Mouse (Mus musculus) hindbrain, embryonic 13.5 days (tissue): Measurements from ENCODE around the gene Tmem189. TPM values are rescaled to one million over a fixed set of nuclear protein-coding genes. Genes with fewer than 3 reads are reported as not detected.

ENCODE experiments used
- ATAC-seq: fragments of 200-750 bp; cut with Nextera tagmentation; 2 replicates; pipeline ENCODE4 v1.8.0; 2017; ENCODE audit warnings: moderate TSS enrichment; ENCODE audit not compliant: low FRiP score
- H3K27ac ChIP-seq: fragments of 300-500 bp; sonication (generic); 2 replicates; pipeline ENCODE4 v1.5.1; 2015; ENCODE audit warnings: inconsistent platforms, mild to moderate bottlenecking, moderate library complexity
- H3K27me3 ChIP-seq: fragments of 300-500 bp; sonication (generic); 2 replicates; pipeline ENCODE4 v1.6.1; 2015; ENCODE audit warnings: mild to moderate bottlenecking, inconsistent platforms
- H3K36me3 ChIP-seq: fragments of 300-500 bp; sonication (generic); 2 replicates; pipeline ENCODE4 v1.6.1; 2015; ENCODE audit warnings: mild to moderate bottlenecking, inconsistent platforms
- H3K4me1 ChIP-seq: fragments of 300-500 bp; sonication (generic); replicated peaks from 2 replicates; pipeline ENCODE4 v1.6.1; 2015; ENCODE audit warnings: inconsistent platforms
- H3K4me2 ChIP-seq: fragments of 300-500 bp; sonication (generic); 2 replicates; pipeline ENCODE4 v1.6.1; 2015; ENCODE audit warnings: inconsistent platforms, mild to moderate bottlenecking, moderate library complexity
- H3K4me3 ChIP-seq: fragments of 300-500 bp; sonication (generic); 2 replicates; pipeline ENCODE4 v1.5.1; 2015; ENCODE audit warnings: mild to moderate bottlenecking, inconsistent platforms
- H3K9ac ChIP-seq: fragments of 300-500 bp; sonication (generic); 2 replicates; pipeline ENCODE4 v1.6.1; 2015; ENCODE audit warnings: mild to moderate bottlenecking, inconsistent platforms
- H3K9me3 ChIP-seq: fragments of 300-500 bp; sonication (generic); 2 replicates; pipeline ENCODE4 v1.6.1; 2016; ENCODE audit warnings: inconsistent platforms
- WGBS: fragments of 180-500 bp; shearing (Covaris S2); methylation state at CpG from one replicate; pipeline ENCODE4 v1.1.7; 2015; 5-methylcytosine and 5-hydroxymethylcytosine counted together
- polyA plus RNA-seq: library from polyadenylated mRNA; unstranded; fragments of >200 nt; fragmentation: Nextera tagmentation; extraction: Ambion mirVana; gene quantifications from 2 replicates; pipeline ENCODE4 v1.2.1, GENCODE M21; 2015

The Tmem189 gene
- polyA plus RNA-seq, 1 experiment from 2014 or later = 33.5 TPM

DNA sequence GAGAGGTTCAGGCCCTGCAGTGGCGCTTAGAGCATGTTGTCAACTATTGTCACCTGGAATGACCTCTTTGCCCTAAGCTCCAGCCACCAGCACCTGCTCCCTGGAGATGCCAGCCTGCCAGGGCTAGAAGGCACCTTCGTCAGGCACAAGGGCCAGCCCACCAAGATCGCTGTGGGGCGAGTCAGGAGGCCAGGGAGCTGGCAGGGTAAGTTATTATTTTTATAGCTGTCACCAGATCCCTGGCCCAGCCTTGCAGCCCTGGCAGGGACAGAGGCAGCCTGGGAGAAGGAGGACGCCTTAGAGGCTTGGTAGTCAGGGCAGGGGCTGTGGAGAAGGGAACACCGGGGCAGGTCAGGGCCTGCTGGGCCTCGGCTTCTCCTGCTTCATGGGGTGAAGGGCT, 6.5 kb upstream of the Tmem189 start:
- no peak for ATAC-seq
- no peaks in the 10 kb centered on the region for H3K36me3 ChIP-seq
- no peaks in the 10 kb centered on the region for H3K4me1 ChIP-seq
- H3K27ac ChIP-seq = no peak overlapping the region
- H3K27me3 ChIP-seq = peaks cover 24% of the 10 kb centered on the region
- H3K4me3 ChIP-seq = no peak overlapping the region
- 0 out of 2 replicates have a peak, but pooled peaks cover 8% of the 10 kb centered on the region for H3K9me3 ChIP-seq
- no peak overlapping the region for H3K4me2 ChIP-seq
- WGBS = 83% methylated on average over 7 of the region's 7 CpGs
- H3K9ac ChIP-seq = no peak overlapping the region

DNA sequence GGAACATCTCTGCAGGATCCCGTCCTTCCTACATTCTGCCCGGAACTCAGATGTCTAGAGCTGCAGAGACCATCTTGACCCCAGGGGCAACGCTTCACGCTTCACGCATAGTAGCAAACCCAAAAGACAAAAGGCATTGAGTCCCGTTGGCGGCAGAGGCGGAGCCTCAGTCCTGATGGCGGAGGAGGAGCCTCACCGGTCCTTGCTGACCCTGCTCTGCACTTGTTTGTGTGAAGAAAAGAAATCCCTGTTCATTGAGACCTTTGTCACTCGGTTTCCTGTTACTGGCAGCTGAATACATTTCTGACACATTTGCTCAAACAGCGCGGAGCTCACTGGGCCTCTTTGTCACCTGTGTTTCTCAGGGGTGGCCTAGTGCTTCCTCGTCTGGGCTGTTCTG, 5.9 kb upstream of the Tmem189 start:
- H3K27me3 ChIP-seq = peaks cover 30% of the 10 kb centered on the region

DNA sequence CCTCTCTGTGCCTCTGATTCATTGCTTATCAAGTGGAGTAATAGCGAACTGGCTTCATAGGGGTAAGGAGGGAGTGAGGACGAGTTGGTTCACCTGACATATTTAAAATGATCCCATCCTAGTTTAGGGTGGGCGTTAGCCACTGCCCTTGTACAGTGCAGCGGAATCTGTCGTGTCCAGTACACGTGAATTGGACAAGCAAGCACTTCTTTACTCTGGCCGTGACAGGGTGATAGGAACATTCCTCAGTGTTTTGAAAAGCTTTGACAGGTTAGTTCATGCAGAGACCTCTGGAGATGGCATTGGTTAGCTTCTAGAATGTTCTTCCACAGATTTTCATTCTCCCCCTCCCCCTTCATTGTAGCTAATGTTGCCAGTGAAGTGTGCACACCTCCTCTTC, 5.3 kb upstream of the Tmem189 start:
- H3K9ac ChIP-seq = no peak overlapping the region
- ATAC-seq = no peak
- peaks cover 4% of the 10 kb centered on the region for H3K4me1 ChIP-seq
- WGBS = 96% methylated on average over 7 of the region's 7 CpGs
- H3K4me3 ChIP-seq = no peak overlapping the region
- H3K9me3 ChIP-seq = 0 out of 2 replicates have a peak, but pooled peaks cover 8% of the 10 kb centered on the region
- H3K27me3 ChIP-seq = peaks cover 34% of the 10 kb centered on the region
- no peak overlapping the region for H3K27ac ChIP-seq
- no peaks in the 10 kb centered on the region for H3K36me3 ChIP-seq
- H3K4me2 ChIP-seq = no peak overlapping the region

More for the DNA sequence above, 5.9 kb upstream of the Tmem189 start:
- Histone ChIP-seq H3K9ac (no peak overlapping the region), H3K4me2 (no peak overlapping the region), H3K27ac (no peak overlapping the region), H3K4me3 (no peak overlapping the region), H3K9me3 (0 out of 2 replicates have a peak, but pooled peaks cover 8% of the 10 kb centered on the region), H3K36me3 (no peaks in the 10 kb centered on the region), H3K4me1 (peaks cover under 1% of the 10 kb centered on the region; the same call in 1 of the 2 replicates)
- ATAC-seq = no peak
- WGBS = 49% methylated on average over 14 of the region's 14 CpGs

DNA sequence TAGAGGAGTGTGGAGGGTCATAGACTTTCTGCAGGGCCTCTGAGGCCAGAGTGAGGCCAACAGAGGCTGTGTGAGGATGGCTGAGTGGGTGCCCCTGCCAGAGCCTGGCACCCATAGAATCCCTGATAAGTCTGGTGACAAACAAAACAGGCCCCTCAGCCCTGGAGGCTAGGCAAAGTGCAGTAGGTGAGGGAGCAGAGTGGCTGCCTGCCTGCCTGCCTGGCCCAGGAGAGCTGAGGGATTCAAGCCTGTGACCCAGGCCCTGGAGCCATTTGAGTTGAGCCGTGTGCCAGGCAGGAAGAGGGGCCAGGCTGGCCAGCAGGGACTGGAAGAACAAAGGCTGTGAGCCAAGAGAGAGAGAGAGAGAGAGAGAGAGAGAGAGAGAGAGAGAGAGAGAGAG, 4.6 kb upstream of the Tmem189 start:
- Histone ChIP-seq H3K9ac (no peak overlapping the region), H3K4me1 (peaks cover 11% of the 10 kb centered on the region), H3K27me3 (peaks cover 41% of the 10 kb centered on the region), H3K27ac (no peak overlapping the region), H3K4me3 (no peak overlapping the region), H3K36me3 (no peaks in the 10 kb centered on the region), H3K9me3 (0 out of 2 replicates have a peak, but pooled peaks cover 8% of the 10 kb centered on the region), H3K4me2 (no peak overlapping the region)
- no peak for ATAC-seq
- whole genome bisulfite sequencing = 89% methylated on average over 1 of the region's 1 CpGs

DNA sequence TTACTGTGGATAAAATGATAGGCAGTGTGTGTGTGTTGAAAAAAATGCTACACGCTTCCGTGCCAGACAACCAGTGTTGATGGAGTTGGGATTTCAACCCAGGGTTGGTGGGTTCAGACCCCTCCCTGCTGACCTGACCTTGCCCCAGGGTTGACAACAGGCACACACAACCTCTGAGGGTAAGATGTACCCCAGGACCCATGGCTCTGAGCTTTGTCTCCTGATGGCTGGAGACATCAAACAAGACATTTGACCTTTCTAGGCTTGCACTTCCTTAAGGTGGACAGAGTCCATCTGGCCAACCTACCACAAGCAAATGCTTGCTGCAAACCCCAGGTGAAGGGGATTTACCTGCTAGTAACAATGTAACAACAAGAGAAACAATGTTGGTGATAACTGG, 3.9 kb upstream of the Tmem189 start:
- H3K9ac ChIP-seq = no peak overlapping the region
- H3K27me3 ChIP-seq = peaks cover 48% of the 10 kb centered on the region
- no peak for ATAC-seq
- 0 out of 2 replicates have a peak, but pooled peaks cover 8% of the 10 kb centered on the region for H3K9me3 ChIP-seq
- H3K4me1 ChIP-seq = peaks cover 17% of the 10 kb centered on the region
- 83% methylated on average over 2 of the region's 2 CpGs for WGBS
- H3K27ac ChIP-seq = no peak overlapping the region
- H3K4me3 ChIP-seq = no peak overlapping the region
- H3K36me3 ChIP-seq = no peaks in the 10 kb centered on the region
- H3K4me2 ChIP-seq = no peak overlapping the region

DNA sequence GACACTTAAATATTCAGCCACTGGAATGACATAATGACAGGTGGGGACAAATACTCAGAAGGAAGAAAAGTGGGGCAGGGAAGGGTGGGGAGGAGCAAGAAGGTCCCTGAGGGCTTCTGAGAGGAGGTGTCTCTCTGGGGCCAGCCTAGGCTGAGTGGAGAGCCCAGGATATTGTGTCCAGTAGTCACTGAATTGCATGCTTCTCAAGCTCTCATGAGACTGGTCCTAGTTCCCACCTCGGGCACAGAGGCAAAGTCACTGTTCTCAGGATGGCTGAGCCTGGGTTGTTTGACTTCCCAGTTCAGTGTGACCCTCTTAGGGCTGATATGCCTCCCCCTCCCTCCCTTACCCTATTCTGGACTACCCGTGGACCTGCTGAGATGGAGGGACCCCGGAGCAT, 3.2 kb upstream of the Tmem189 start:
- Histone ChIP-seq H3K9me3 (0 out of 2 replicates have a peak, but pooled peaks cover 8% of the 10 kb centered on the region), H3K4me1 (peaks cover 21% of the 10 kb centered on the region), H3K27ac (no peak overlapping the region), H3K27me3 (peaks cover 55% of the 10 kb centered on the region), H3K9ac (no peak overlapping the region), H3K4me3 (no peak overlapping the region), H3K36me3 (no peaks in the 10 kb centered on the region), H3K4me2 (no peak overlapping the region)
- 64% methylated on average over 3 of the region's 3 CpGs for WGBS
- no peak for ATAC-seq

DNA sequence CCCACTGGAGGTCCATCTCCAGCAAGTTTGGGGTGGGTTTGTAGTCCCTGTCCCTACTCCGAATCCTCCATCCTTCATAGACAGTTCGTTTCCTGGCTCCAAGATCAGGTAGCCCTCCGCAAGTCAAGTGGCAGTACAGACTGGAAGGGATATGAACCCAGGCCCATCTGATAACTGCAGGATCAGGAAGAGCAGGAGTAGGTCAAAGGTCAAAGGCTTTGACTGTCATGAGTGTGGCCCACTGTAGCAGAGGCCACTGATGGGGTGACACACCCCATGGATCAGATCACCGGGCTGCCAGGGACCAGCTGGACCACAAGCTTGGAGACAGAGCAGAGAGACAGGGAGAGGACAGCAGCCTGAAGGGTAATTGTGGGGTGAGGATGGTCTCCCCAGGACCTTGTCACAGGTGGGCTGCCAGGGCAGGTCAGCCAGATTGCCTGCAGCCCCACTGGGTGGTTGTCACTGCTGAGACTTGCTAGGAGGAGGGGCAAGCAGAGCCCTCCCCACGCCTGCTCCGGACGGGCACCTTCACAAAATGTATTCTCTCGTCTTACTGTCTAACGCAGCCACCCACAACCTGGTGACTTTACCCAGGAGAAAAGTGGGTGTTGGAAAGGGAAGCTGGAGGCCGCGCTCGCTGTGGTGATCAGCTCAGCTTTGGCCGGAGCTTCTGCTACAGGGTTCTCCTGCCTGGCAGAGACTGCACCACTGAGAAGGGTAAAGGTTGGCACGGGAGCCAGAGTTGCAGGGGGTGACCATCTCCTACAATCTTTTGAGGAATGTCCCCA, 2.4 kb upstream of the Tmem189 start:
- 90% methylated on average over 14 of the region's 14 CpGs for WGBS
- Histone ChIP-seq H3K27me3 (peaks cover 63% of the 10 kb centered on the region), H3K9me3 (0 out of 2 replicates have a peak, but pooled peaks cover 8% of the 10 kb centered on the region)

GRCm38 (mm10) chr2:167691410-167691809, 1.8 kb upstream of the Tmem189 start:
- H3K27me3 ChIP-seq = peaks cover 69% of the 10 kb centered on the region

More for the DNA sequence above, 2.4 kb upstream of the Tmem189 start:
- no peak overlapping the region for H3K4me2 ChIP-seq
- no peaks in the 10 kb centered on the region for H3K36me3 ChIP-seq
- H3K27ac ChIP-seq = no peak overlapping the region
- no peak for ATAC-seq
- H3K4me1 ChIP-seq = peaks cover 21% of the 10 kb centered on the region
- H3K9ac ChIP-seq = no peak overlapping the region
- no peak overlapping the region for H3K4me3 ChIP-seq

DNA sequence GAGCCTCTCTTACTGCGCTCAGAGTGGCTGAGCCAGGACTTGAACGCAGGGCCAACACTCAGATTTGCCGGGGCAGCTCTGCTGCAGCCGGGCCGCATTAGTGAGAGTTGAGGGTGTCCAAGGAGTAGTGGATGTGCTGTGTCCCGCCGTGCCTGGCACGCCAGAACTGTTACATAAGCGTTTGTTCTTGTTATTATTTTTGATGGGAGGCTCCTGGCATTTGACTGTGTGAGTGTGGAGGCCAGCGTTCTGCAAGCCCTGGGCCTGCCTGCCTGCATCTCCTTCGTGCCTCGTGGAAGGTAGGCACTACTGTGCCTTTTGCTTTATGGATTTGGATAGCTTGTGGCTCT, 1.3 kb upstream of the Tmem189 start:
- no peak for ATAC-seq
- Histone ChIP-seq H3K4me2 (no peak overlapping the region), H3K9ac (no peak overlapping the region), H3K27ac (no peak overlapping the region), H3K4me3 (0 out of 2 replicates have a peak overlapping the region, but pooled peaks have one; percentile 5), H3K36me3 (no peaks in the 10 kb centered on the region), H3K4me1 (peaks cover 21% of the 10 kb centered on the region), H3K27me3 (peaks cover 74% of the 10 kb centered on the region), H3K9me3 (0 out of 2 replicates have a peak, but pooled peaks cover 8% of the 10 kb centered on the region)
- WGBS = 87% methylated on average over 12 of the region's 12 CpGs

More at GRCm38 (mm10) chr2:167691410-167691809, 1.8 kb upstream of the Tmem189 start:
- H3K27ac ChIP-seq = no peak overlapping the region
- H3K9me3 ChIP-seq = 0 out of 2 replicates have a peak, but pooled peaks cover 8% of the 10 kb centered on the region
- 91% methylated on average over 6 of the region's 6 CpGs for WGBS
- no peak overlapping the region for H3K4me3 ChIP-seq
- no peak for ATAC-seq
- no peaks in the 10 kb centered on the region for H3K36me3 ChIP-seq
- peaks cover 21% of the 10 kb centered on the region for H3K4me1 ChIP-seq
- H3K4me2 ChIP-seq = no peak overlapping the region
- H3K9ac ChIP-seq = no peak overlapping the region

GRCm38 (mm10) chr2:167690219-167690961, 768 bp upstream of the Tmem189 start:
- 61% methylated on average over 15 of the region's 15 CpGs for WGBS
- no peak for ATAC-seq
- H3K27me3 ChIP-seq = peaks cover 80% of the 10 kb centered on the region
- H3K36me3 ChIP-seq = no peaks in the 10 kb centered on the region
- H3K27ac ChIP-seq = no peak overlapping the region
- H3K9ac ChIP-seq = no peak overlapping the region; the same call in 1 of the 2 replicates
- peak overlapping the region; percentile 62 for H3K4me3 ChIP-seq
- peak overlapping the region; percentile 84 for H3K4me2 ChIP-seq
- H3K9me3 ChIP-seq = 0 out of 2 replicates have a peak, but pooled peaks cover 6% of the 10 kb centered on the region
- peaks cover 21% of the 10 kb centered on the region for H3K4me1 ChIP-seq

GRCm38 (mm10) chr2:167688498-167689451, 847 bp downstream of the Tmem189 start, which contains the start of gene Cebpb:
Gene Cebpb, plus strand, starts transcription at chr2:167688915.
- under 1% methylated on average over 118 of the region's 147 CpGs for WGBS
- H3K27ac ChIP-seq = no peak within 1 kb of the TSS
- peak within 1 kb of the TSS; percentile 62 for H3K4me3 ChIP-seq

More at GRCm38 (mm10) chr2:167688498-167689451, 847 bp downstream of the Tmem189 start, which contains the start of gene Cebpb:
- Histone ChIP-seq H3K36me3 (no peaks in the 10 kb centered on the region), H3K4me1 (peaks cover 21% of the 10 kb centered on the region), H3K9ac (peak within 1 kb of the TSS; percentile 69), H3K9me3 (no peaks in the 10 kb centered on the region), H3K4me2 (peak within 1 kb of the TSS; percentile 84), H3K27me3 (peaks cover 85% of the 10 kb centered on the region)
- peak; percentile 47 for ATAC-seq
